Mouse (Mus musculus): Measurements from ENCODE around the gene Lypd6.
A peak's percentile ranks its signal among the peaks of the same experiment; 100 is the strongest.

Gene Lypd6

GRCm38 (mm10) chr2:50066246-50066967, at the start of gene Lypd6:
TSS of gene Lypd6 (plus strand) at chr2:50066429.
- peak; percentile 22 to 63 for DNase-seq (ENCODE audit: low spot score in 2 of 2)

DNA sequence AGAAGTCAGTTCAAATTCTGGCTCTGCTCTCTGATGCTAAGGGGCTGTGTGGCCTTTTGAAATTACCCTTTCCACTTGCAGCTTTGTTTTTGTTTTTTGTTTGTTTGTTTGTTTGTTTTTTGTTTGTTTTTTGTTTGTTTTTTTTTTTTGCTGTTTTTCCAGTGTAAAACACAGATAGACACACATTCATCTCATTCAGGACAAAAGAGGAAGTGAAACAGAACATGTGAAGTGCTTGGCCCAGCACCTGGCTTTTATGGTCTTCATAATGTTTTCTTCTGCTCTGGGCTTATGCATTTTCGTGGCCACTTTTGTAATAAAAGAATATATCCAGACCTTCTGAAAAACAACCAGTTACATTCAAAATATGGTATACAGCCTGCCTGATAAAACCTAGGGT, 46.8 kb upstream of the Lypd6 start:
- DNase-seq (ENCODE audit: low spot score in 2 of 2), result no peak

- DNase-seq (ENCODE audit: low spot score in 2 of 2), result no peak
These were observed 40.7 kb upstream of the Lypd6 start for GRCm38 (mm10) chr2:50025549-50025948.

GRCm38 (mm10) chr2:50028930-50029329, 37.3 kb upstream of the Lypd6 start:
- no peak for DNase-seq (ENCODE audit: low spot score in 2 of 2)

- DNase-seq (ENCODE audit: low spot score in 2 of 2), result no peak
These were observed 21.9 kb upstream of the Lypd6 start for GRCm38 (mm10) chr2:50044170-50044870.

DNA sequence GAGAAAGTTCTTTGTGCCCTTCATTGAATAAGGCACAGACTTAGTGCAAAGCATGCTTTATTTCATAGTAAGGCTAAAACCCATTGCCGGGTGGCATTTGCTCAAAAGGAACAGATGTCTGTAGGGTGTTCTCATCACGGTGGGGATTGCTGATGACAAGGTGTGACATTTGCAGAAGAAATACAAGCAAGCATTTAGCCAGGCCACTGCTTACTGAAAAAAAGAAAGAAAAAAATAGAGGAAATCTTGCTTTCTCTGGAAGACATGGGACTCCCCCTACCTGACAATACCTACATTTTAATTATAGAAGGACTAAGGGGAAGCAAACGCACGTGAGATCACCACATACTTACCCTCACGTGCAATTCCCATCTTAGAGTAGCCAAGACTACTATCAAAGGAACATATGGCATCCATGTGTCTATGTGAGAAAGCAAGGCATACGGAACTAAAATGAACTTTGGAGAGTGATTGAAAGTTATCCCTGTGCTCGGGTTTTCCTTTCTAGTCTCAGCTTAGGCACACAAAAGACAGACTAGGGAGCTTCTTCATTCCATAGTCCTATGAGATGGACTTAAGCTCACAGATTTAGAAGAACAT, 21.3 kb upstream of the Lypd6 start:
- peak; percentile 47 to 53 for DNase-seq (ENCODE audit: low spot score in 2 of 2)

- DNase-seq (ENCODE audit: low spot score in 2 of 2), result no peak
These were observed 20.4 kb upstream of the Lypd6 start for GRCm38 (mm10) chr2:50045841-50046240.

- DNase-seq (ENCODE audit: low spot score in 2 of 2), result no peak
These were observed 17.8 kb upstream of the Lypd6 start for GRCm38 (mm10) chr2:50048442-50048841.

GRCm38 (mm10) chr2:50053893-50054292, 12.3 kb upstream of the Lypd6 start:
- no peak for DNase-seq (ENCODE audit: low spot score in 2 of 2)

DNA sequence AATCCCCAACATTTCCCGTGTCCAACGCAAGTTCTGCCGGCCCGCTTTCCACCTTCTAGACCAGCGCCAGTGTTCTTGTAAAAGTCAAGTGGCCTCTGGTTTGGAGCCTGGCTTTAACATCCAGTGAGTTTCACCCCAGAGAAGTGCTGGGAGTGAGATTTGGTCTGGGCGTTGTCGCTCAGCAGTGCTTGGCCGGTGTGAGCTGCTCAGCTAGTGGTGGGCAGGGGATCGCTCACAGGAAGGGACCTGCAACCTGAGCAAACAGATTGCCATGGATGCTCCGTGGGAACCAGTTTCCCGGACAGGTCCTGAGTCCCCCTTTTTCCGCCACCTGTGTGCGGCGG, 355 bp upstream of the Lypd6 start:
- DNase-seq (ENCODE audit: low spot score in 2 of 2), result peak in 1 of 2 experiments; percentile 7

DNA sequence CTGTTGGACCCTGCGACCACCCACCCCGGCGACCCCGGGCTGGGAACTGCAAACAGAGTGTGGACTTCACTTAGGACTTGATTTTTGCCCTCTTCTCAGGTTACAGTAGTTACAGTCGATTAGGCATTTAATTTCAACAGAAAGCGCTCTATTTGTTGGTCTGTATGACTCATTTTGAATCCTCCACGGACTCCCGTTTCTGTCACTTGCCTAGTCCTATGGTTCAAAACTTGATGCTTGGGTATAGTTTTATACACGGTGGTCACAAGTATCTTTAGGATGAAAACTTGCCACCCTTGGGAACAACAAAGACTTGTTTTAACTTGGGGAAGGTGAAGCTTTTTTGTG, 713 bp downstream of the Lypd6 start:
- no peak for DNase-seq (ENCODE audit: low spot score in 2 of 2)

- DNase-seq (ENCODE audit: low spot score in 2 of 2), result no peak
These were observed 3.5 kb downstream of the Lypd6 start for GRCm38 (mm10) chr2:50069571-50070295.

DNA sequence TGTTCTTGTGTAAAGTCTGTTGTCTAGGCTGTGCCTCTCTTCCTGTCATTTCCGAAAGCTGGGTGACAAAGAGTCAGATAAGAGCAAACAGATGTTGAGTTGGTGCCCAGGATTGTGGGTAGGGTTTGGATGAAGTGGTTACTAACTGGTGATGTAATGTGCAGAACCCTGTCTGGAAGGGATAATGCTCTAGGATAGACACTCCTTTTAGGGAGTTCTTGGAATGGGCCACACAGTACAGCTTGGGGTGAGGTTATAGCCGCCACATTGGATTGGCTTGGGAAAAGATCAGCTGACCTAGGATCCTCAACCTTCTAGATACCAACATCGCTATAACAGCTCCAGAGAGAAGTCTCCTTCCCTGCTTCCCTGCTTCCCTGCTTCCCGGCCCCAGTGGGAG, 5.9 kb downstream of the Lypd6 start:
- no peak for DNase-seq (ENCODE audit: low spot score in 2 of 2)

GRCm38 (mm10) chr2:50084746-50085145, 18.5 kb downstream of the Lypd6 start:
- no peak for DNase-seq (ENCODE audit: low spot score in 2 of 2)

DNA sequence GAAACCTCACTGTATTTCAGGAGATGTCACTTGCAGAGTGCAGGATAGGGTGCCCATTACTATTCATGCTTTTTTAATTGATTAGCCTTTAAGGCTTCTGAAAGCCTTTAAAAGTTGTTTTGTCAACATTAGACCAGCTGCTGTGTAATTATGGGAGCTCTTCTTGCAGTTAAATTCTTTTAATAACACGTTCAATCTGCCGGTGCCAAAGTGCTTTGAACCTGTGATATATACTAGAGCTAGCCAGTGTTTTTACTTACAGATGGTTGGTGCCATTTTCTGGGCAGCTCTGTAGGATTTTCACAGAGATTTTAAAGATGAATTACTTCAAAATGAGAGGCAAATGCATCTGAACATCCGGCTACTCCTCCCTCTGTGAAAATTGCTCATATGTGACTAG, 21.5 kb downstream of the Lypd6 start:
- DNase-seq (ENCODE audit: low spot score in 2 of 2), result no peak

DNA sequence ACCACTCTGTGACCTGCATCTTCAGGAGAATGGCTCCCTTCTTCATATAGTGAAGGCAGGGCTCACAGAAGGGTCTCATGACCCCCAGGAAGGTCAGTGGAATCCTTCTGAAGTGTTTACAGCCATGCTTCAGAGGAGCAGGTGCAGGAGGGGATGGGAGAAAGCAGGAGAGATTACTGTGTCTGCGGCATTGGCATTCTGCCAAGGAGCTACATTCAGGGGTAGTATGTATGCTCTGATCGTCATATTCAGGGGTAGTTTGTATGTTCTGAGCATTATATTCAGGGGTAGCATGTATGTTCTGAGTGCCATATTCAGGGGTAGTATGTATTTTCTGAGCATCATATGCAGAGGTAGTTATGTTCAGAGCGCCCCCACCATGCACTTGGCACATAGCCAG, 30.1 kb downstream of the Lypd6 start:
- DNase-seq (ENCODE audit: low spot score in 2 of 2), result no peak

DNA sequence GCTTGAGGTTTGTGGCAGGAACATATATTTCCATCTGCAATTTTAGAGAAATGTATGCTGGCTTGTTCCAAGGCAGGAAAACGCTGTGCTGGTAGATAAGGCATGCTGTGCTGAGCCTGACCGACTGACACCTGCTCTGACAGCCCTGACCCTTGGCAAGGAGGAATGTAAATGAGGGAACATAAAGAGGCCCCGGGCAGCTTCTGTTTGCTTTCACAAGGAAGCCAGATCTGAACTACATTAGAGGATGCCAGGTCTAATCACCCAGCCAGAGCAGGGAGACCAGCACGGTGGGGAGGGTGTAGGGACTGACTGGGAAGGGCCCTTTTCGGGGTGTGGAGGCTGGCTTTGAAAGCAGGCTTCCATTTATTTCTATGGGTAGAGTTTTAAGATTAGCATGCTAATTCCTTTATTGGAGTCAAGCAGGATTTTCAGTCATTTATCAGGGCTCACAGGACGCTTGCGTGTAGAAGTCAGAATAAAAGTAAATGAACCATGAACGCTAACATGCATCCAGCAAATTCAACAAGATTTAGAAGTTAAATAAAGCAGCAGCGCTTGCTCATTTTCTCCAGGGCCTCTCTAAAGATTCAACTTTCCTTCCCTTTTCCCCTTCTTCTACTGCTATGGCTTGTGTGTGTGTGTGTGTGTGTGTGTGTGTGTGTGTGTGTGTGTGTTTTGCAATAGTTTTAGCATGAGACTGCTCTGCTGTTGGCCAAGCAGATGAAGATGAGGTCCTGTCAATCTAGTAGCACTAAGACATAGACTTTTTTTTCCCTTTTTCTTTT, 34.3 kb downstream of the Lypd6 start:
- no peak for DNase-seq (ENCODE audit: low spot score in 2 of 2)

DNA sequence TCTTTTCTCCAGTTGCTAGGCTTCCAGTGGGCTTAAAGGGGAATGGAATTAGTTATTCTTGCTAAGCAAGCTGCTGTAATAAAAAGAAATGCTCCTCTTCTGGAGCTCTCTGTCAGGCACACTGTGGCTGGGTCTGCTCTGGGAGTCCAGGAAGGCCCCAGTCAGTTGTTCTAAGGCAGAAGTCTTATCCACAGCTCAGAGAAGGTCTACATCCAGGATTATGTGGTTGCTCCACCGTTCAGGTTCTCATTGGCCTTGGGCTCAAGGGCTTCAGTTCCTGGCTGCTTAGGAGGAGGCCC, 34.9 kb downstream of the Lypd6 start:
- DNase-seq (ENCODE audit: low spot score in 2 of 2), result no peak

DNA sequence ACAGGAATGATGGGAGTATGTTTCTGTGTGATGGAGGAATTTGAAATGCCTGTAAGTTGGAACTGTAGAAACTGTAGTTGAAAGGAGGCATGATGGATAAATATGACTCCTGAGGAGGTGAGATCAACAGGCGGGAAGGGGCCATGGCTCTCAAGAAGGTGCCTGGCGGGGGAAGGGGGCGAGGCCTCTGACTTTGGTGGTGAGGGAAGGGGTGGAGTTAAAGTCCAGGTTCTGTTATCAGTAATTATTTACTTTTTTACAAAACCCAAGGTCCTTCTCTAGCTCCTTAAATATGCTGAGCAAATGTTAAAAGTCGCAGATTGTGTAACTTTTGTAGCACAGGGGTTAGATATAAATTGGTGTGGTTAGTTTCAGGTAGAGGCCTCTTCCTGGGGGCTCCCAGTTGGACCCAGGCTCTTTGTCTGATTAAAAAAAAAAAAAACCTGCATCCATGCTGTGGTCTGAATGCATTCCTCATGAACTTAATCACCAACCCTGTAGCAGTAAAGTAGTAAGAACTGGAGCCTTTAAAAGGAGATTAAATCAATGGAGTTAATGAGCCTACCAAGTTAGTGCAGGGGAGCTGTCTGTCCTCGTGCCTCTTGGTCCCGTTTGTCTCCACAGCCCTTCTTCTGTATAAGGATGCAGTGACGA, 37.7 kb downstream of the Lypd6 start:
- DNase-seq (ENCODE audit: low spot score in 2 of 2), result no peak

- no peak for DNase-seq (ENCODE audit: low spot score in 2 of 2)
These were observed 39.4 kb downstream of the Lypd6 start for GRCm38 (mm10) chr2:50105590-50105989.

DNA sequence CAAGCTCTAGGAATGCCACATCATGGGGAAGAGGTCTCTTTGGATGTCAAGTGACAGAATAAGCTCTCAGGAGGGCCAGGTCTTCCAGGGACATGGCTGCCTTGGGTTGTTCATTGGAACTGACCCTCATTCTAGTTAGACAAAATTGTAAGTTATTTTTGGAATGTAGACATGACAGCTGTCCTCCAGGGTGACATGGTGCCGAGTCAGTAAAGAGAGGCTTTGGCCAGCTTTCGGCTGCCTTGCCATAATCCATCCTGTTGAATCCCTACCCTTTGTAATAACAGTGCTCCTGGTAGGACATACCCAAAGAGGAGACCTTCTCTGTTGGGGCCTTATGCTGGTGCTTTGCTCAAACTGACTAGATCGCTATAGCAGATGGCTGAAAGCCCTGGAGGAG, 39.8 kb downstream of the Lypd6 start:
- DNase-seq (ENCODE audit: low spot score in 2 of 2), result no peak

GRCm38 (mm10) chr2:50106879-50107278, 40.6 kb downstream of the Lypd6 start:
- DNase-seq (ENCODE audit: low spot score in 2 of 2), result no peak

All from right cerebral cortex, adult 2 months (tissue).